Mouse (Mus musculus) CD4-positive, CD25-positive, alpha-beta regulatory T cell (primary cell): ENCODE data around the gene Ces2e. TPM values are rescaled to one million over a fixed set of nuclear protein-coding genes. Genes with fewer than 3 reads are reported as not detected.

Source experiments
- polyA plus RNA-seq: library from polyadenylated mRNA; unstranded; fragments of 100-300 nt; shearing (Covaris generic); gene quantifications from one replicate; pipeline ENCODE4 v1.2.1, GENCODE M21; 2017

The Ces2e gene
- not detected for polyA plus RNA-seq

GRCm38 (mm10) chr8:104925972-104926596, at the start of gene Ces2e:
Ces2e (plus strand) TSS chr8:104926260.

GRCm38 (mm10) chr8:104947056-104947455, 21.0 kb downstream of the Ces2e start, which contains the start of gene Ces2f:
Ces2f (plus strand) TSS chr8:104947356.

DNA sequence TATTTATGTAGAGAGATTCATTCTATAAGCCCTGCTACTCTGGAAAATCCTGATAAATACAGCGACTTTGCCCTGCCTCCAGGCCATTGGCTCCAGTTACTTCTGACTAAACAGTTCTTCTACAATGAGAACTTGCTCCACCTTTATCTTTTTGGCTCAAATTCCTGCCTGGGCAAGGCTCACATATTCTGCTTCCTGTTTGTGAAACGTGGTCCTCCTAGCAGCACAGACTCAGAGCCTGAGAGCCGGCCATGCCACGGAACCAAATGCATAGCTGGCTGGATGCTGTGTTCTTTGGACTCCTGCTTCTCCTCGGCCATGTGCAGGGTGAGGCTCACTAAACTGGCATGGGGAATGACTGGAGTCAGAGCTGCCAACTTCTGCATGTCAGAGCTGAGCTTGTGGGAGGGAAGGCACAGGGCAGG, 35.5 kb downstream of the Ces2e start, which contains the start of gene Ces2g:
Ces2g (plus strand) TSS at position 182 of the 425 bp plus-strand sequence.

Other genes starting within 250 kb of the Ces2e start
- 0.12 TPM for gene Ces2a, start 192.3 kb upstream of the Ces2e start, polyA plus RNA-seq
- gene Ces2b, start 94.7 kb upstream of the Ces2e start, polyA plus RNA-seq: not detected
- 6.8 TPM for gene Ces2c, start 79.2 kb upstream of the Ces2e start, polyA plus RNA-seq
- gene Ces2f, start 21.1 kb downstream of the Ces2e start, polyA plus RNA-seq: not detected
- not detected for gene Ces2g, start 35.5 kb downstream of the Ces2e start, polyA plus RNA-seq
- gene Ces2h, start 74.6 kb downstream of the Ces2e start, polyA plus RNA-seq: not detected
- not detected for gene Ces3a, start 122.3 kb downstream of the Ces2e start, polyA plus RNA-seq
- gene Ces3b, start 157.5 kb downstream of the Ces2e start, polyA plus RNA-seq: not detected
- not detected for gene Ces4a, start 205.5 kb downstream of the Ces2e start, polyA plus RNA-seq
- 118 TPM for gene Cbfb, start 244.4 kb downstream of the Ces2e start, polyA plus RNA-seq